Mouse (Mus musculus) frontal cortex, postnatal 14 days (tissue): ENCODE data around the gene Pank3.
"Not testable (repeated sequence)": the region's sequence is repeated elsewhere in the genome, so short reads cannot be mapped to it uniquely, and the experiment has no call there.

ENCODE experiments used
- DNase-seq, 2 experiments: peaks; one replicate each; pipeline ENCODE4 v3.0.0; 2022; ENCODE audit warnings: low spot score in 2 of 2

The Pank3 gene

GRCm38 (mm10) chr11:35776452-35776851 is 7.2 kb downstream of the Pank3 start:
- no peak for DNase-seq

GRCm38 (mm10) chr11:35780336-35780735 is 11.1 kb downstream of the Pank3 start:
- DNase-seq, result no peak

- DNase-seq, result no peak
Measured at GRCm38 (mm10) chr11:35782444-35782843, 13.2 kb downstream of the Pank3 start.

GRCm38 (mm10) chr11:35783038-35783437 is 13.8 kb downstream of the Pank3 start:
- no peak for DNase-seq

GRCm38 (mm10) chr11:35784002-35784401 is 14.7 kb downstream of the Pank3 start:
- no peak for DNase-seq

- DNase-seq, result no peak
Measured at GRCm38 (mm10) chr11:35784537-35784936, 15.3 kb downstream of the Pank3 start.

GRCm38 (mm10) chr11:35788443-35788842 is 19.2 kb downstream of the Pank3 start:
- no peak for DNase-seq

- not testable (repeated sequence) for DNase-seq
Measured at GRCm38 (mm10) chr11:35792800-35793199, 23.5 kb downstream of the Pank3 start.

- DNase-seq, result peak; percentile 22 to 41
Measured at GRCm38 (mm10) chr11:35797751-35798494, 28.6 kb downstream of the Pank3 start.

GRCm38 (mm10) chr11:35798495-35798820 is 29.2 kb downstream of the Pank3 start:
- peak; percentile 75 to 76 for DNase-seq

- peak in 1 of 2 experiments; percentile 19 for DNase-seq
Measured at GRCm38 (mm10) chr11:35798874-35799273, 29.6 kb downstream of the Pank3 start, which contains the start of gene Fbll1. Gene Fbll1, minus strand, starts transcription at chr11:35798884.

- no peak for DNase-seq
Measured at GRCm38 (mm10) chr11:35801332-35801731, 32.0 kb downstream of the Pank3 start.

GRCm38 (mm10) chr11:35811458-35811857 is 42.2 kb downstream of the Pank3 start:
- no peak for DNase-seq

GRCm38 (mm10) chr11:35816316-35816715 is 47.0 kb downstream of the Pank3 start:
- DNase-seq, result no peak

- DNase-seq, result no peak
Measured at GRCm38 (mm10) chr11:35827714-35828113, 58.4 kb downstream of the Pank3 start.

- DNase-seq, result no peak
Measured at GRCm38 (mm10) chr11:35832139-35832538, 62.9 kb downstream of the Pank3 start.

GRCm38 (mm10) chr11:35833270-35833669 is 64.0 kb downstream of the Pank3 start:
- DNase-seq, result no peak

GRCm38 (mm10) chr11:35834022-35834760 is 64.9 kb downstream of the Pank3 start, which contains the start of gene Rars:
Gene Rars, minus strand, starts transcription at chr11:35834506.
- peak; percentile 86 to 92 for DNase-seq

GRCm38 (mm10) chr11:35837156-35838126 is 68.2 kb downstream of the Pank3 start:
- DNase-seq, result no peak

- DNase-seq, result peak; percentile 50 to 57
Measured at GRCm38 (mm10) chr11:35838345-35839338, 69.4 kb downstream of the Pank3 start.

GRCm38 (mm10) chr11:35840282-35840681 is 71.0 kb downstream of the Pank3 start:
- no peak for DNase-seq
